Mouse (Mus musculus) layer of hippocampus, adult 9-10 months (tissue): Measurements from ENCODE around the gene Gpr68.

Source experiments
- DNase-seq: peaks from one replicate; pipeline ENCODE4 v3.0.0; 2022; ENCODE audit warnings: low spot score

Gene Gpr68

DNA sequence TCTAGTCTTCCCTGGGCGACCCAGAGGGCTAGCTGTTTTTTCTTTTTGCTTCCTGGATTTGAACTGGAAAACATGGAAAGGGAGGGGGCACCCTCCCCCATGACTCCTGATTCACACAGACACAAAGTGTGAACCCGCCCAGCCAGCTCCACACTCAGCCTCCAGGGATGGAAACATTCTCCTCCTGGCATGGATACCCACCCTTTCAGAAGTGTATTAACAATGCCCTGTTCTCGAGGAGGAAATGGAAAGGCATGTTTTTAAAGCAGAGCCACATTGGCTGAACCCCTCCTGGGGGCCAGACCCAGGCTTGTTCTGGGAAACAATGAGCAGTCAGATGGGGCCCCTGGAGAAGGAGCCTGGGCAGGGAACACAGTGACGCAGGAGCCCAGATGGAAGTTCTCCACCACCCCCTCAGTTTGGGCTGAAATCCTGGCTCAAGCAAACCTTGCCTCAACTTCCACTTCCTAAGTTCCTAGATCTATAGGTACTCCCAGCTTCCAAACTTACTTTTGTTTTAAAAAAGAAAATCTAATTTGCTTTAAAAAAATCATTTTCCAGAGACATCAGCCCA is 39.9 kb downstream of the Gpr68 start:
- DNase-seq: no peak

- DNase-seq: no peak
Measured at GRCm38 (mm10) chr12:100867097-100867496, 40.9 kb downstream of the Gpr68 start.

GRCm38 (mm10) chr12:100865509-100866078 is 42.4 kb downstream of the Gpr68 start:
- DNase-seq: no peak

GRCm38 (mm10) chr12:100865072-100865471 is 42.9 kb downstream of the Gpr68 start:
- no peak for DNase-seq

DNA sequence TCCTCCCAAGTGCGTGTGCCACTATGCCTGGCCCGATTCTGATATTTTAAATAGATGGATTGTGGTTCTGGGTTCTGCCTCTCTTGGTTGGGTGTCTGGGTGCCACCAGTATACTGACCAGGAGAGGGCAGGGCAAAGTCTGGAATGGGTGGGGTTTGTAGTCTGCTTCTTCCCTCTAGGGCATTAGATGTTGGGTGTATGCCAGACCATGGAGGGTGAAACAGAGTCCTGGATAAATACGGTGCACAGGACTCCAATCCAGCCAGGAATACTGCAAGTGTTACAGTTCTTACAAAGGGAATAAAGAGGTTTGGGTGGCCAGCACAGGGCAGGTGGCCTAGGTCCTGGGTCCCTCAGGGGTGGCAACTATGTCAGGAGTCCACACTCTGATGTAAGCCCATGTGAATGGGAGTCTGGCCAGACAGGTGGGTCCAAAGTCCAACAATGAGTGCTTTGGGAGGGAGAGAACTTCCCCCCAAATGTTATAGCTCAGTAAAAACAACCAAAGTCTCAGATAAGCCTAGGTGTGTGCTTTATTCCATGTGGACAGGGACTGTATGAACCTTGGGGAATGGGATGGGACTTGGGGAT is 45.0 kb downstream of the Gpr68 start:
- DNase-seq: no peak

GRCm38 (mm10) chr12:100862272-100862671 is 45.7 kb downstream of the Gpr68 start:
- no peak for DNase-seq

- no peak for DNase-seq
Measured at GRCm38 (mm10) chr12:100857791-100858190, 50.2 kb downstream of the Gpr68 start.

GRCm38 (mm10) chr12:100856337-100856736 is 51.7 kb downstream of the Gpr68 start:
- no peak for DNase-seq

DNA sequence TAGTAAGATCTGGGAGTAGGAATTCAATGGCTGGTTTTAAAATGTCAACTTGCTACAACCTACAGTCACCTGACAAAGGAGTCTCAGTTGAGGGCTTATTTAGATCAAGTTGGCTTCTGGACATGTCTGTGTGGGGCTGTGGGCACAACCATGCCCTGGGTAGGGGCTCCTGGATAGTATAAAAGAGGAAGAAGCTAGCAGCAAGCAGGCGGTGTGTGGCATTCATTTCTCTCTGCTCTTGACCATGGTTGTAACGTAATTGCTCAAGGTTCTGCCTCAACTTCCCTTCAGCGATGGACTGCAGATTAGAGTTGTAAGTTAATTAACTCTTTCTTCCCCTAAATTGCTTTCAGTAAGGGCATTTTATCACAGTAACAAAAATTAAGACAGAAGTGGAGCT is 55.6 kb downstream of the Gpr68 start:
- no peak for DNase-seq

- peak; percentile 55 for DNase-seq
Measured at GRCm38 (mm10) chr12:100849421-100850138, 58.4 kb downstream of the Gpr68 start.

DNA sequence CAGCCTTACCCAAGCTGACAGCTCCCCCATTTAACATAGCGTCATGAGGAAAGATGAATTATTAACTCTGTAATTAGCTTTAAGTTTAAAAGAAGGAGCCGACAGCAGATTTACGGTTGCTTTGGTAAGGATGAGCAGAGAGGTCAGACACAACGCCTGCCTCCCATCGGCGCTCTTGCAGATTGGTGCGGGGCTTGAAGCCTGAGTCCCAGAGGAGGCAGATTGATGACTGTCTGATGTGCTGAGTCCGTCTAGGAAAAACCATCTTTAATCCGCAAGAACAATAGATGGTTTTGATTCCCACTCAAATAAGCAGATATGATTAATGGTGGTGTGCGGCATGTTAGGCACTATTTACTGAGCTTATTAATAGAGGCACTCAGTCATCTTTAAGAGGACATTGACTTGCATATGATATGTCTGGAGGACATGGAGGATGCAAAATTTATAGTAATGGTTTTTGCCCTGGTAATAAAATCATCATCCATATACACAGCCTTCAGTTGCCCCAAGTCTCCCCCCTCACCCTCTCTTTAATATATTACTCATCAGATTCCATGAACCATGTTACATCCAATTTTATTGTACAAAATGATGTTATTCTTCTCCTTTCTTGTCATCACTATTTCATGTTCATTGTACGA is 60.4 kb downstream of the Gpr68 start:
- no peak for DNase-seq

DNA sequence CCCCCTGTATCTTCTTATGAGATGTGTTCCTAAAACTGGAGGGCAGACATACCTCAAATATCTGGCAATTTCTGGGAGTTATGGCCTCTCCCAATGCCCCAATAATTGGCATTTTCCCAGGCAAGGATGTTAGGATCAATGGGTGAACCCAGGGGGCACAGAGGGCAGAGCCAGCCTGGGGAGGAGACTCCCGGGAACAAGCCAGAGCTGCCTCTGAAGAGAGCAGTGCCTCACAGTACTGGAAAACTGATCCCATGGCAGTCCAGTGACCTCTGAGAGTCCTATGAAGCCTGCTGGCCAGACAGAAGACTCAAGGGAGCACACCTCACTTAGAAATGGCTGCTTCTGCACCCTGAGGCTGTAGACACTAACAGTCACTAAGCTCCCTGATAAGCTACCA is 61.4 kb downstream of the Gpr68 start:
- DNase-seq: no peak

GRCm38 (mm10) chr12:100845829-100846228 is 62.2 kb downstream of the Gpr68 start:
- no peak for DNase-seq

DNA sequence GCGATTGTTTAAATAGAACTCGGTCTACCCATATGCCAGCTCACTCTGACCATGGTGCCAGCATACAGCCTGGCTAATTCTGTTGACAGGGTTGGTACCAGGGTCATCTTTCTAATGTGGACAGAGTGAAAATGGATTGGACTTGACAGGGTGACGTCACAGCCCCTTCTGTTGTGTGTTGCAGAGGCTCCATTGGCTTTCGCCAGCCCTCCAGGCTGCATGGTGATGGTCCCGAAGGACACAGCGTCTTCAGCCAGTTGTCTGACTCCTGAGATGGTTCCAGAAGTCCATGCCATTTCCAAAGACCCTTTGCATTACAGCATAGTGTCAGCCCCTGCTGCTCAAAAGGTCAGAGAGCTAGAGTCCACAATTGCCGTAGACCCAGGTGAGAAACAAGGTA is 63.5 kb downstream of the Gpr68 start:
- no peak for DNase-seq

DNA sequence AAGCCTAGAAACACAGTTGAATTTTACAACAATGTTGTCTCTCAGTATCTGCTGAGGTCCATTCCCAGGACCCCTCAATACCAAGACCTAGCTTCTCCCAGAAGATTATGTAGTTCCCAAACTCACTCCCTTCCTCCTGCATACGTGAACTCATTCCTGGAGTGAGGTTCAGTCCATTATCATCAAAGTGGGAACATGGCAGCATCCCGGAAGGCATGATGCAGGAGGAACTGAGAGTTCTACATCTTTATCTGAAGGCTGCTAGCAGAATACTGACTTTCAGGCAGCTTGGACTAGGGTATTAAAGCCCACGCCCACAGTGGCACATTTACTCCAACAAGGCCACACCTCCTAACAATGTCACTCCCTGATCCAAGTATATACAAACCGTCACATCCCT is 64.8 kb downstream of the Gpr68 start:
- DNase-seq: no peak

- DNase-seq: peak; percentile 89
Measured at GRCm38 (mm10) chr12:100841211-100841792, 66.7 kb downstream of the Gpr68 start.

DNA sequence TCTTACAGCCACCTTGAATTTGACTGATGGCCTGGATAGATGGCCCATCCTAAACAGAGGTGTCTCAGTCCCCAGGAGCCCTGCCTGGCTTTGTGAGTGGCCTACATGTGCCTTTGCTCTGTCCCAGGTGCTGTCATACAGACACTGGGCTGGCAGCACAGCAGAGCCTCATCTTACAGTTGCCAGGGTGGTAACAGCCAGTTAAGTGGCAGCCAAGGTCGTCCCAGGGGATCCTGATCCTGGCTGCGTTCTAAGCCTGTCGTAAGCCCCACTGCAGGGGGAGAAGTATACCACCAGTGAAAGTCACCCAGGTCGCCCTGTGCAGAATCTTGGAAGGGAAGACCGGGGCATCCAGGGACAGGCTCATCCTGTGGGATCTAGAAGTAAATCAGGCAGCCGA is 68.1 kb downstream of the Gpr68 start:
- no peak for DNase-seq

- no peak for DNase-seq
Measured at GRCm38 (mm10) chr12:100839079-100839600, 68.9 kb downstream of the Gpr68 start.

- no peak for DNase-seq
Measured at GRCm38 (mm10) chr12:100837208-100837607, 70.8 kb downstream of the Gpr68 start.

DNA sequence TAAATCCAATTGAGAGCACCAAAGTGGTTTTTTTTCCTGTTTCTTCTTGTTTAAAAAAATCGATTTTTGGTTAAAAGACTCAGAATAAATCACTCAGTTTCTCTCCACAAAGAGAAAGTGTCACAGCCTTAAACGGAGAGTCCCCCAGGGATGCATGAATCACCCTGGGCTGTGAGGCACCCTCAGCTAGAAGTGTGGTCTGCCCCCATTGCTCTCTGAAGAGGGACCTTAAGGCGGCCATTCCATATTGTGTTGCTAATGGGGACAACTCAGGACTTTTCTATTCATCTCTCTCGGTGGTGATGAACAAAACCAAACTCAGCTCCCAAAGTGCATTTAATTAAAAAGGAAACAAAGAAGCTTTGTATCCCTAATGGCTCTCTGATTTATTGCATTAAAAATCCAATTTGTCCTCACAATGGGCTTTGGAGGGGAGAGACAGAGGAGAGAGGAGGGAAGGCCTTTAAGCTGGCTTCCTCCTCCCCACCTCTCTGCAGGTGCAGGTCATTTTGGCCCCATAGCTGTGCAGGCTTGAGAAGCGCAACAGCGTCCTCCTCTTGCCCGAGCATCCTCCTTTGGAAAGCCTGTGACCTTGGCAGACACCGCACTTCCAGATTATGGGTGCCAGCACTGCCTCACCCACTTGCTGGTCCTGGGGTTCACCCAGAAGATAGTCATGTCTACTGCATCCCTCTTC is 76.2 kb downstream of the Gpr68 start:
- no peak for DNase-seq

- no peak for DNase-seq
Measured at GRCm38 (mm10) chr12:100831021-100831420, 77.0 kb downstream of the Gpr68 start.
